Mouse (Mus musculus) kidney, embryonic 14.5 days (tissue): ENCODE results near the gene Hacd3. TPM values are rescaled to one million over a fixed set of nuclear protein-coding genes. Genes with fewer than 3 reads are reported as not detected.

Experiments used
- ATAC-seq: fragments of 200-750 bp; cut with Nextera tagmentation; 2 replicates; pipeline ENCODE4 v1.8.0; 2017; ENCODE audit warnings: moderate number of reproducible peaks, mild to moderate bottlenecking, moderate TSS enrichment, moderate library complexity; ENCODE audit not compliant: low FRiP score, low TSS enrichment
- H3K27ac ChIP-seq: fragments of 300-500 bp; sonication (generic); 2 replicates; pipeline ENCODE4 v1.5.1; 2014; ENCODE audit warnings: low read depth, mild to moderate bottlenecking, low read length, moderate library complexity, mixed read lengths
- H3K27me3 ChIP-seq: fragments of 300-500 bp; sonication (generic); 2 replicates; pipeline ENCODE4 v1.6.1; 2014; ENCODE audit warnings: mild to moderate bottlenecking, low read length; ENCODE audit not compliant: control insufficient read depth, insufficient read depth
- H3K36me3 ChIP-seq: fragments of 300-500 bp; sonication (generic); 2 replicates; pipeline ENCODE4 v1.6.1; 2014; ENCODE audit warnings: low read length, mixed read lengths; ENCODE audit not compliant: control insufficient read depth, insufficient read depth
- H3K4me1 ChIP-seq: fragments of 300-500 bp; sonication (generic); 2 replicates; pipeline ENCODE4 v1.6.1; 2014; ENCODE audit warnings: low read length, mixed read lengths; ENCODE audit not compliant: control insufficient read depth, insufficient read depth
- H3K4me2 ChIP-seq: fragments of 300-500 bp; sonication (generic); replicated peaks from 2 replicates; pipeline ENCODE4 v1.6.1; 2014; ENCODE audit warnings: low read depth, mild to moderate bottlenecking, low read length
- H3K4me3 ChIP-seq: fragments of 300-500 bp; sonication (generic); 2 replicates; pipeline ENCODE4 v1.5.1; 2014; ENCODE audit warnings: mild to moderate bottlenecking, low read length
- H3K9ac ChIP-seq: fragments of 300-500 bp; sonication (generic); 2 replicates; pipeline ENCODE4 v1.6.1; 2014; ENCODE audit warnings: low read depth, mild to moderate bottlenecking, low read length, moderate library complexity
- H3K9me3 ChIP-seq: fragments of 300-500 bp; sonication (generic); 2 replicates; pipeline ENCODE4 v1.6.1; 2016; ENCODE audit warnings: low read length; ENCODE audit not compliant: control insufficient read depth
- WGBS: fragments of 180-500 bp; shearing (Covaris S2); extraction: QIAGEN DNeasy Blood & Tissue Kit; methylation state at CpG from one replicate; pipeline ENCODE4 v1.1.7; 2014; 5-methylcytosine and 5-hydroxymethylcytosine counted together
- polyA plus RNA-seq: library from polyadenylated mRNA; unstranded; fragments of >200 nt; fragmentation: Nextera tagmentation; extraction: Ambion mirVana; gene quantifications from 2 replicates; pipeline ENCODE4 v1.2.1, GENCODE M21; 2014

Hacd3 gene
- polyA plus RNA-seq: 45.6 and 85.6 TPM in 2 replicates

- ATAC-seq: peak; percentile 92
- peak within 1 kb of the TSS; percentile 71 for H3K27ac ChIP-seq
- peak within 1 kb of the TSS; percentile 97 for H3K4me3 ChIP-seq
Measured at GRCm38 (mm10) chr9:65020991-65021886, at the start of gene Hacd3. Gene Hacd3, minus strand, starts transcription at chr9:65021693.

GRCm38 (mm10) chr9:65070587-65070986, 49.1 kb upstream of the Hacd3 start:
- no peaks in the 10 kb centered on the region for H3K9me3 ChIP-seq
- no peak for ATAC-seq
- H3K4me2 ChIP-seq: no peak overlapping the region
- no peaks in the 10 kb centered on the region for H3K27me3 ChIP-seq
- H3K9ac ChIP-seq: no peak overlapping the region
- H3K27ac ChIP-seq: no peak overlapping the region
- H3K4me1 ChIP-seq: no peaks in the 10 kb centered on the region
- no peak overlapping the region for H3K4me3 ChIP-seq
- peaks cover 61% of the 10 kb centered on the region for H3K36me3 ChIP-seq
- 82% methylated on average over 3 of the region's 3 CpGs for WGBS

More at GRCm38 (mm10) chr9:65020991-65021886, at the start of gene Hacd3:
- Histone ChIP-seq H3K27me3 (no peaks in the 10 kb centered on the region), H3K4me1 (peaks cover 12% of the 10 kb centered on the region), H3K9ac (peak within 1 kb of the TSS; percentile 93), H3K4me2 (peak within 1 kb of the TSS; percentile 81), H3K9me3 (no peaks in the 10 kb centered on the region), H3K36me3 (no peaks in the 10 kb centered on the region)
- 1% methylated on average over 81 of the region's 81 CpGs for WGBS

- Histone ChIP-seq H3K9ac (no peak overlapping the region), H3K4me1 (no peaks in the 10 kb centered on the region), H3K4me3 (no peak overlapping the region), H3K27me3 (no peaks in the 10 kb centered on the region), H3K27ac (no peak overlapping the region), H3K9me3 (no peaks in the 10 kb centered on the region), H3K36me3 (peaks cover 71% of the 10 kb centered on the region), H3K4me2 (no peak overlapping the region)
- ATAC-seq: no peak
- WGBS: 92% methylated on average over 7 of the region's 7 CpGs
Measured at GRCm38 (mm10) chr9:65064251-65064650, 42.8 kb upstream of the Hacd3 start.

- 94% methylated on average over 3 of the region's 3 CpGs for WGBS
- Histone ChIP-seq H3K36me3 (peaks cover 85% of the 10 kb centered on the region), H3K27me3 (no peaks in the 10 kb centered on the region), H3K4me2 (no peak overlapping the region), H3K9me3 (no peaks in the 10 kb centered on the region), H3K27ac (no peak overlapping the region), H3K4me1 (no peaks in the 10 kb centered on the region), H3K9ac (no peak overlapping the region), H3K4me3 (no peak overlapping the region)
- ATAC-seq: no peak
Measured at GRCm38 (mm10) chr9:65050981-65051380, 29.5 kb upstream of the Hacd3 start.

- H3K36me3 ChIP-seq: peaks cover 82% of the 10 kb centered on the region
- H3K9me3 ChIP-seq: no peaks in the 10 kb centered on the region
- no peak overlapping the region for H3K9ac ChIP-seq
- H3K4me3 ChIP-seq: no peak overlapping the region
- 82% methylated on average over 5 of the region's 5 CpGs for WGBS
- ATAC-seq: no peak
- no peaks in the 10 kb centered on the region for H3K27me3 ChIP-seq
- H3K4me1 ChIP-seq: no peaks in the 10 kb centered on the region
- H3K27ac ChIP-seq: no peak overlapping the region
- no peak overlapping the region for H3K4me2 ChIP-seq
Measured at GRCm38 (mm10) chr9:65049422-65049821, 27.9 kb upstream of the Hacd3 start.

- 87% methylated on average over 1 of the region's 1 CpGs for WGBS
- Histone ChIP-seq H3K4me3 (no peak overlapping the region), H3K27ac (no peak overlapping the region), H3K4me2 (no peak overlapping the region), H3K9me3 (no peaks in the 10 kb centered on the region), H3K9ac (no peak overlapping the region), H3K36me3 (peaks cover 75% of the 10 kb centered on the region), H3K4me1 (no peaks in the 10 kb centered on the region), H3K27me3 (no peaks in the 10 kb centered on the region)
- no peak for ATAC-seq
Measured at GRCm38 (mm10) chr9:65046993-65047392, 25.5 kb upstream of the Hacd3 start.

GRCm38 (mm10) chr9:65041430-65041829, 19.9 kb upstream of the Hacd3 start:
- Histone ChIP-seq H3K9ac (no peak overlapping the region), H3K27me3 (no peaks in the 10 kb centered on the region), H3K27ac (no peak overlapping the region), H3K4me1 (no peaks in the 10 kb centered on the region), H3K4me3 (no peak overlapping the region), H3K9me3 (no peaks in the 10 kb centered on the region), H3K36me3 (peaks cover 70% of the 10 kb centered on the region), H3K4me2 (no peak overlapping the region)
- ATAC-seq: no peak
- WGBS: 95% methylated on average over 5 of the region's 5 CpGs

- H3K4me3 ChIP-seq: no peak overlapping the region
- H3K27me3 ChIP-seq: no peaks in the 10 kb centered on the region
- no peak overlapping the region for H3K27ac ChIP-seq
- H3K4me1 ChIP-seq: peaks cover 10% of the 10 kb centered on the region
- H3K9ac ChIP-seq: no peak overlapping the region
- H3K36me3 ChIP-seq: peaks cover 44% of the 10 kb centered on the region
- ATAC-seq: no peak
- WGBS: 96% methylated on average over 8 of the region's 8 CpGs
- no peak overlapping the region for H3K4me2 ChIP-seq
- no peaks in the 10 kb centered on the region for H3K9me3 ChIP-seq
Measured at GRCm38 (mm10) chr9:65036861-65037260, 15.4 kb upstream of the Hacd3 start.

GRCm38 (mm10) chr9:65036456-65036855, 15.0 kb upstream of the Hacd3 start:
- H3K9ac ChIP-seq: no peak overlapping the region
- 95% methylated on average over 1 of the region's 1 CpGs for WGBS
- no peak overlapping the region for H3K4me3 ChIP-seq
- H3K4me2 ChIP-seq: no peak overlapping the region
- H3K9me3 ChIP-seq: no peaks in the 10 kb centered on the region
- H3K4me1 ChIP-seq: peaks cover 10% of the 10 kb centered on the region
- no peaks in the 10 kb centered on the region for H3K27me3 ChIP-seq
- ATAC-seq: no peak
- H3K36me3 ChIP-seq: peaks cover 44% of the 10 kb centered on the region
- no peak overlapping the region for H3K27ac ChIP-seq
